Mouse (Mus musculus) heart, postnatal 25 days (tissue): ENCODE data around the gene Mocs3. TPM values are rescaled to one million over a fixed set of nuclear protein-coding genes. Genes with fewer than 3 reads are reported as not detected.

Experiments used
- DNase-seq: peaks from one replicate; pipeline ENCODE4 v3.0.0; 2022; ENCODE audit warnings: low spot score
- intact Hi-C: fragments of 180-260 bp; cut with DNase I; formaldehyde crosslinking; loops from one replicate; pipeline ENCODE4 v1.15.1; 2025
- total RNA-seq, 2 experiments: library from RNA; stranded (reverse); gene quantifications; 2 replicates each; pipeline ENCODE4 v1.2.3; 2021

Gene Mocs3
- total RNA-seq, 2 experiments from 2014 or later: 6.2 to 7.1 TPM

GRCm38 (mm10) chr2:168231471-168231829, 1.0 kb downstream of the Mocs3 start:
- intact Hi-C loops: no loop called here

GRCm38 (mm10) chr2:168233286-168233685, 2.9 kb downstream of the Mocs3 start:
- no peak for DNase-seq
- intact Hi-C loops: no loop called here

More at GRCm38 (mm10) chr2:168231471-168231829, 1.0 kb downstream of the Mocs3 start:
- no peak for DNase-seq

- no peak for DNase-seq
- intact Hi-C loops: no loop called here
These were observed 7.9 kb downstream of the Mocs3 start for GRCm38 (mm10) chr2:168238335-168238734.

- intact Hi-C loops: no loop called here
- no peak for DNase-seq
These were observed 12.4 kb downstream of the Mocs3 start for GRCm38 (mm10) chr2:168242841-168243240.

- intact Hi-C loops: no loop called here
- no peak for DNase-seq
These were observed 12.9 kb downstream of the Mocs3 start for GRCm38 (mm10) chr2:168243278-168243677.

GRCm38 (mm10) chr2:168245571-168245970, 15.1 kb downstream of the Mocs3 start:
- intact Hi-C loops: no loop called here
- no peak for DNase-seq

GRCm38 (mm10) chr2:168248167-168248855, 17.9 kb downstream of the Mocs3 start:
- intact Hi-C loops: no loop called here

GRCm38 (mm10) chr2:168248856-168249245, 18.4 kb downstream of the Mocs3 start:
- intact Hi-C loops: no loop called here
- DNase-seq: no peak

More at GRCm38 (mm10) chr2:168248167-168248855, 17.9 kb downstream of the Mocs3 start:
- no peak for DNase-seq

- intact Hi-C loops: loop anchor here (1.0 to 5.0 kb wide), 2 partner anchors 195 to 377 kb away; no protein-coding TSS in a partner anchor
- no peak for DNase-seq
These were observed 19.8 kb downstream of the Mocs3 start for GRCm38 (mm10) chr2:168250270-168250669.

- DNase-seq: no peak
These were observed 22.3 kb downstream of the Mocs3 start for GRCm38 (mm10) chr2:168252639-168253292.

GRCm38 (mm10) chr2:168253822-168254221, 23.4 kb downstream of the Mocs3 start:
- intact Hi-C loops: loop anchor here (5.0 kb wide), 1 partner anchor 373 kb away; no protein-coding TSS in a partner anchor
- DNase-seq: no peak

More at GRCm38 (mm10) chr2:168252639-168253292, 22.3 kb downstream of the Mocs3 start:
- intact Hi-C loops: loop anchor here (5.0 kb wide), 1 partner anchor 375 kb away; no protein-coding TSS in a partner anchor

- intact Hi-C loops: no loop called here
- DNase-seq: no peak
These were observed 26.1 kb downstream of the Mocs3 start for GRCm38 (mm10) chr2:168256506-168256905.

GRCm38 (mm10) chr2:168257188-168257587, 26.8 kb downstream of the Mocs3 start:
- intact Hi-C loops: no loop called here
- no peak for DNase-seq

GRCm38 (mm10) chr2:168259046-168259445, 28.6 kb downstream of the Mocs3 start:
- no peak for DNase-seq
- intact Hi-C loops: no loop called here

GRCm38 (mm10) chr2:168260124-168260523, 29.7 kb downstream of the Mocs3 start:
- intact Hi-C loops: no loop called here
- no peak for DNase-seq

- no peak for DNase-seq
- intact Hi-C loops: no loop called here
These were observed 30.5 kb downstream of the Mocs3 start for GRCm38 (mm10) chr2:168260900-168261299.

GRCm38 (mm10) chr2:168268033-168268432, 37.6 kb downstream of the Mocs3 start:
- intact Hi-C loops: loop anchor here (5.0 kb wide), 1 partner anchor 164 kb away; no protein-coding TSS in a partner anchor
- DNase-seq: no peak

- intact Hi-C loops: no loop called here
- DNase-seq: no peak
These were observed 43.0 kb downstream of the Mocs3 start for GRCm38 (mm10) chr2:168273387-168273786.

GRCm38 (mm10) chr2:168274374-168274935, 44.0 kb downstream of the Mocs3 start:
- DNase-seq: no peak
- intact Hi-C loops: no loop called here

- DNase-seq: no peak
- intact Hi-C loops: no loop called here
These were observed 50.5 kb downstream of the Mocs3 start for GRCm38 (mm10) chr2:168280729-168281581.
